In genomic region chr3:86914316-86914715, GRCm38 (mm10) we compare ENCODE assay signal across 16 mouse cellular contexts. TPM values are rescaled to one million over a fixed set of nuclear protein-coding genes. Genes with fewer than 3 reads are reported as not detected.
DNase-seq lines count a peak whose midpoint lies in the region.
"Had no signal": no experiment of that assay in that cellular context is flagged by ENCODE, and none has a peak within 500 bp of the region (broad histone marks: within the 10 kb centered on the region; RNA-seq: fewer than 3 reads in every experiment).

No protein-coding gene starts in this region.

- DNase-seq in cerebellum, adult 9-11 months: peak; percentile 33
- DNase-seq in cerebellum, adult 11 months: no peak
- DNase-seq in 3T3-L1 (ENCODE audit: low read depth, low spot score) (peak; percentile 30), ES-CJ7 (ENCODE audit: low read depth, low spot score) (peak; percentile 21), ZHBTc4 (ENCODE audit: low read depth, low spot score) (peak; percentile 48)
- no peak for DNase-seq in adrenal gland, adult 8-10 months
- no peak for DNase-seq in layer of hippocampus, postnatal 25 days (ENCODE audit: extremely low spot score in 1 of 2, low spot score in 1 of 2)
- DNase-seq: adrenal gland, postnatal 14 days; cerebellum, adult 11-12 months; forebrain, postnatal 0 days; gastrocnemius, postnatal 10 days; heart, adult 18-20 months; heart, postnatal 10 days; heart, postnatal 36 days; kidney, adult 11 months; kidney, adult 8-10 months had no signal

RNA-seq across cellular contexts. Expression of gene Dclk2, which starts 6.3 kb away (rescaled TPM):
- 1 to 10 TPM; 5.9 to 9.0 (median 8.8) TPM for total RNA-seq in adrenal gland, adult 8-10 months (2022)
- total RNA-seq in layer of hippocampus, postnatal 25 days (2021): 100 to 1,000 TPM; 108 to 112 TPM

Comparison
In these comparisons a context has a peak if more than half of its experiments do, and no peak if none do; other contexts are left out.
1. DNase-seq: peak in cerebellum, adult 9-11 months (single experiment), 3T3-L1 (single experiment), ES-CJ7 (single experiment) and ZHBTc4 (single experiment); none in cerebellum, adult 11 months (single experiment), adrenal gland, adult 8-10 months (single experiment) and layer of hippocampus, postnatal 25 days (0 of 2).
2. RNA of gene Dclk2, which starts 6.3 kb away (total RNA-seq): 108 to 112 TPM in layer of hippocampus, postnatal 25 days; 5.9 to 9.0 TPM in adrenal gland, adult 8-10 months; every median in the first group is over 10 times any median in the second.